Mouse (Mus musculus) adrenal gland (tissue): ENCODE data around the gene Sh3yl1.

Experiments used
- intact Hi-C: fragments of 180-260 bp; cut with DNase I; formaldehyde crosslinking; loops from one replicate; pipeline ENCODE4 v1.15.1; 2025

Gene Sh3yl1

DNA sequence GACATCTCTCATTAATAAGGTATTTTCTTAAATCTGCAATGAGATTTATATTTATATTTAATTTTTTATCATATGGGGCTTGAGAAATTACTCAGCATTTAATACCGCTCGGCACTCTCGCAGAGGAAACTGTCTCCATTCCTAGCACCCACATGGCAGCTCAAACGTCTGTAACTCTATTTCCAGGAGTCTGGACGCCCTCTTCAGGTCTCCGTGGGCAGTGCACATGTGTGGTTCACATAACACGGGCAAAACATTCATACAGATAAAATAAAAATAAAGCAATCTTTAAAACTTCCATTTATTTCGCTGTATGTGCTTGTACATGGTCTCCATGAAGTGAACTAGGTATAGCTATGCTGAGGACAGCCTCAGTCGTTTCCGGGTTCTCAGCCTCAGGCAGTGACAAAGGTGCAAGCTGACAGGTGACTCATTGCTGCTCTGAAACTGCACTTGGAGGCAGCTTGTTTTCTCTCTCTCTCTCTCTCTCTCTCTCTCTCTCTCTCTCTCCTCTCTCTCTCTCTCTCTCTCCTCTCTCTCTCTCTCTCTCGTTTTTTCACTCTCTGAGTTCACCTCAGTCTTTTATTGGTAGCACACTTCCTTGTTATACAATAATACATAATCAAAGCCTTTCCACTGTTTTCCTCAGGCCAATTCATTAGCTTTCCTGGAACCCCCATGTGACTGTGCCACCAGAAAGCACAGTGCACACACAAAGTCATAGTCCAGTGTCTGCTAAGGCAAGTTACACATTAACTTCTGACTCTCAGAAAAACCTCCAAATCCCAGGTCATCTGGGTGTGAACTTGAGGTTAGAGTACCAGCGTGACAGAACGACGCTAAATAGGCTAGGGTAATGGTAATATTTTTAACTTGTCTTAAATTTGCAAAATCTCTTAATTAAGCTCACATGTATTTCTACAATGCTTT is 31.9 kb downstream of the Sh3yl1 start:
- intact Hi-C loops = no loop called here

DNA sequence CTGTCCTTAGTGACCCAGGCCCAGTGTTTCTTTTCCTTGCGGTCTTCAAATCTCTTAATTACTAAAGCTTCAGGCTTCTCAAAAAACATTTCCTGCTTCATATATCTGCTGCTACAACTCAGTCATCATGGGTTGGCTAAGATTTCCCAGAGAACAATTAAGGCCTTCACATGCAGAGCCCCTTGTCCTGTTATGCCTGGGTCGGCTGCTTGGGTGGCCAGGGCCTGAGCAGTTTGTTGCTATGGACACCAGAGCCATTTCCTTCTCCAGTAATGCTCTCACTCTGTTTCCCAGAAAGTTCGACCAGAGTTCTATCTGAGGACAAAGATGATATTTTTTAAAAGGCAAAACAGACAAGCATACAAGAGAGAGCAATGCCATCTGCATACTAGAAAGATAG is 32.7 kb downstream of the Sh3yl1 start:
- intact Hi-C loops = no loop called here

DNA sequence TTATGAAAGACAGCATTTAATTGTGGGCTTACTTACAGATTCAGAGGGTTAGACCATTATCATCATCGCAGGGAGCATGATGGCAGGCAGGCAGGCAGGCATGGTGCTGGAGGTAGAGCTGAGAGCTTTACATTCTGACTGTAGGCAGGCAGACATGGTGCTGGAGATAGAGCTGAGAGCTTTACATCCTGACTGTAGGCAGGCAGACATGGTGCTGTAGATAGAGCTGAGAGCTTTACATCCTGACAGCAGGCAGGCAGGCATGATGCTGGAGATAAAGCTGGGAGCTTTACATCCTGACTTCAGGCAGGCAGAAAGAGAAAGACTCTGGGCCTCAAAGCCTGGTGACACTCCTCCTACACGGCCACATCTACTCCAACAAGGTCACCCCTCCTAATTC is 59.2 kb downstream of the Sh3yl1 start:
- intact Hi-C loops = no loop called here

DNA sequence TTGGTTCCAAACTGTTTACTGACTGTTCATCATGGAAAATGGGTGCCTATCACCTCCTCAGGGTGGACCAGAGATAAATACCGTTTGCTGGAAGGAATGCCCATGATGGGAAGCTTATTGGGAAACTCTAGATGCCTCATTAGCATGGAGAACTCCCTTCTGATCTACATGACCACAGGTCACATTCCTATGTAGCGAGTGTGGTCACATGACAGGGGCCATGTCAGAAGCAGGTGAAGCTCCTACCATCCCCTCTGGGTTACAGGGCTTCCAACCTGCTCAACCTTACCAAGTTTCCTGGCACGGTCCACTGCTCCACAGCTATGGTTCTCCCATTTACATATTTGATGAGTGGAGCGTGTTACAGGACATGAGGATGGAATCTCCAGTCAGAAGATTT is 92.3 kb downstream of the Sh3yl1 start:
- intact Hi-C loops = loop anchor here (5.0 kb wide), 1 partner anchor 91 kb away; the partner anchor contains the start of genes Acp1 and Sh3yl1

DNA sequence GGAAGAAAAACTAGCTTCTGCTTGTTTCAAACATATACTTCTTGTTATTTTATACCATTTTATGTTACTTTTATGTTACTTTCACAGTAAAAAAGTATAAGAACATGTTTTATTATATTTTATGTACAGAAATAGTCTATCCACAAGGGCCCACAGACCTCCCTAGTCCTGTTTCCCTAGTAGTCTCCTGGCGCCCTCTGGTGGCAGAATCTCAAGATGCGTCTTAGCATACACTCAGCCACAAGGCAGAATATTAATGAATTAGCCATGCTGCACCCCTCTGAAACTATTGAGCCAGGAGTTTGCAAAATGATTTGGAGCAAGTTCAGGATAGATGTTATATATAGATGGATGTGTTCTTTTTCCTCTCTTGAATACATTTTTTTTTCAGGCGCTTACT is 93.5 kb downstream of the Sh3yl1 start:
- intact Hi-C loops = loop anchor here (5.0 kb wide), 2 partner anchors 113 to 408 kb away; no protein-coding TSS in a partner anchor

DNA sequence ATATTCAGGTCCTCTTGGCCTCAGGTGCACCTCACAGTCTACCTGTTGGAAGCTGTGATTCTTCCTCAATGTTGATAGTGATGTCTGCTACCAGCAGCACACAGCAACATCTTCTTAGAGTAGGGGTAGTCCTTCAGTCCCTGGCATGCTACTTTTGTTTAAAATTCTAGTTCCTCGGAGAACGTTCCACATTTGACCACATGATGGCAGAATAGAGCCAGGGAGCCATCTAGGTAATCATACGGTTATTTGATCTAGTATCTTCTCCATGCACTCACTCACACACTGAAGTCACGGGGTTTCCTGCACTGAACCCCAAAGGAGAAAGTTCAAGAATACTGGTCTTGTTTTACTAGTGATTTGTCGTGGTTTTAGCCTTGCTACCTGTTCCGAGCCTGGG is 96.7 kb downstream of the Sh3yl1 start:
- intact Hi-C loops = loop anchor here (5.0 kb wide), 2 partner anchors 116 to 411 kb away; no protein-coding TSS in a partner anchor
